Mouse (Mus musculus): ENCODE results near the gene Inpp5f.

Inpp5f gene

GRCm38 (mm10) chr7:128738041-128738440, 126.9 kb downstream of the Inpp5f start:
- DNase-seq (ENCODE audit: extremely low spot score, low spot score), result no peak

- DNase-seq (ENCODE audit: extremely low spot score, low spot score), result peak; percentile 29
Measured at GRCm38 (mm10) chr7:128739116-128739461, 128.0 kb downstream of the Inpp5f start.

GRCm38 (mm10) chr7:128739462-128740277, 128.5 kb downstream of the Inpp5f start:
- no peak for DNase-seq (ENCODE audit: extremely low spot score, low spot score)

GRCm38 (mm10) chr7:128740334-128740733, 129.2 kb downstream of the Inpp5f start, which contains the start of gene Mcmbp:
Gene Mcmbp (minus strand): TSS chr7:128740495.
- peak; percentile 97 for DNase-seq (ENCODE audit: extremely low spot score, low spot score)

GRCm38 (mm10) chr7:128743898-128744297, 132.8 kb downstream of the Inpp5f start:
- DNase-seq (ENCODE audit: extremely low spot score, low spot score), result no peak

- peak; percentile 98 for DNase-seq (ENCODE audit: extremely low spot score, low spot score)
Measured at GRCm38 (mm10) chr7:128744684-128745485, 133.8 kb downstream of the Inpp5f start, which contains the start of gene Sec23ip. Gene Sec23ip (plus strand): TSS chr7:128744943.

Measured in neural tube, embryonic 10.5 days (tissue).